Mouse (Mus musculus) heart, postnatal 36 days (tissue): ENCODE results near the gene Slc36a3. TPM values are rescaled to one million over a fixed set of nuclear protein-coding genes. Genes with fewer than 3 reads are reported as not detected.

ENCODE experiments used
- DNase-seq, 2 experiments: peaks; one replicate each; pipeline ENCODE4 v3.0.0; 2021 to 2022
- intact Hi-C: fragments of 180-260 bp; cut with DNase I; formaldehyde crosslinking; loops from one replicate; pipeline ENCODE4 v1.15.1; 2025
- total RNA-seq, 2 experiments: library from RNA; stranded (reverse); gene quantifications; 2 replicates each; pipeline ENCODE4 v1.2.3; 2021

Gene Slc36a3
- total RNA-seq, result not detected

DNA sequence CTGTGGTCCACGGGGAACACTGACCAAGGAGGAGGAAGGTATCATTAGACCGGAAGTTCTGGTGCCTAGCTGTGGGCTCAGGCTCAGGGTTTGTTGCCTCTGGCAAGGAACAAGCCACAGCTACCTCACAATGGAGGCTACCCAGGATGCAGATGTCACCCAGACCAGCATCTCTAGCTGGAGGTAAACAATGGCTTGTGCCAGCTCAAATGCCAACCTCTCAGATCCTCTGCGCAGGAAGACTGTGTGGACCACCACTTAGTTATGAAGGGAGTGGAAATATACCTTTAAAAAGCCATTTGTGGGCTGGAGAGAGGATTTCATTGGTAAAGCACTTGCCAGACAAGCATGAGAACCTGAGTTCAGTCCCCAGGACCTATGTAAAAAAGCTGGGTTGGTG, at the start of gene Slc36a3:
Gene Slc36a3, minus strand, starts transcription at position 101 of the 400 bp plus-strand sequence.
- intact Hi-C loops, result no loop called here
- DNase-seq, result no peak

DNA sequence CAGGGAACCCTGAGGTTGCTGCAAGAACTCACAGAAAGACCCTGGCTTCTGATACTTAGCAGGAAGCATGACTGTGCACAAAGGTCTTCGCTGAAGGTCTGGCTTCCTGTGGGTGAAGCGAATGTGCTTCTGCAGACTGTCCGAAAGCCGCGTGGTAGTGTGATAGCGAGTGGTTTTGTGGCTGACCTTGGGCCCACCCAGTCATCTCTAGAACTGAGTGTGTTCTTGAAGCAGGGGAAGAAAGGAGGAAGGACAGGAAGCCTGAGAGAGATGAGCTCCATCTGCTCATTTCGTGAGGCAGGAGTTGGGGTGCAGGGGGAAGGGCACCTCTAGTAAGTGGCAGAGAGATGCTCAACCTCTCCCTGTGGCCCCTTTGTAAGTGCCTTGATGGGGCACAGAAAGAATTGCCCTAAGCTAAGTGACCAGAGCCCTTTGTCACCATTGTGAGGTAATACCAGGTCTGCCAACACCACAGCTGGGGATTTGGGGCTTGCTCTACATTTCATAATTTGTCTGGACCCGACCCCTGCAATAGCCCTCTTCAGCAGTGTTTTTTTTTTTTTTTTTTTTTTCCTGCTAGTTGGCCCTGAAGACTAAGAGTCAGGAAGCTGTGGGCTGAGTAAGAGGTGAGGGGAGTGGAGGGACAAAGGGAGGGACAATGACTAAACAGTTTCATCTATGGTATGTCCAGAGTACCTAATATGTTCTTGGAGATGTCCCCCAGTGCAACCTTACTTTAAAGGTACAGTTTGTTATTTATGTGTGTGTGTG, 46.4 kb upstream of the Slc36a3 start:
- no peak for DNase-seq
- intact Hi-C loops, result no loop called here

DNA sequence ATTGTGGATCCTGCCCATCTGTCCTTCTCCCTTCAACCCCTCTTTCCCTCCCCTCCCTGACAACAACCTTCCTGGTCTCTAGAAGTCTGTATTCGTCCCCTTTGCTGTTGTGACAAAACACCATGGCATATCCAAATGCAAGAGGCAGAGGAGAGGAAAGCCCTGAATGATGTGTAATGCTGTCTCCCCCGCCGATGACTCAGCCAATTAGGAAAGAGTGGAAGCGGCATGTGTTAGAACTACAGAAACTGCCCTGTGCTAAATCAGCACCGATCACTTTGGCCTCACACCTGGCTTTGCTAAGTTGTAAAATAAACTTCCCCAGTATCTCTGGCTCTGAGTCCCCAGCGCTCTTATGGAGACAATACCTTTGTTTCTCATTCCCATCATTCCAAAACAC, 45.6 kb upstream of the Slc36a3 start:
- no peak for DNase-seq
- intact Hi-C loops, result no loop called here

DNA sequence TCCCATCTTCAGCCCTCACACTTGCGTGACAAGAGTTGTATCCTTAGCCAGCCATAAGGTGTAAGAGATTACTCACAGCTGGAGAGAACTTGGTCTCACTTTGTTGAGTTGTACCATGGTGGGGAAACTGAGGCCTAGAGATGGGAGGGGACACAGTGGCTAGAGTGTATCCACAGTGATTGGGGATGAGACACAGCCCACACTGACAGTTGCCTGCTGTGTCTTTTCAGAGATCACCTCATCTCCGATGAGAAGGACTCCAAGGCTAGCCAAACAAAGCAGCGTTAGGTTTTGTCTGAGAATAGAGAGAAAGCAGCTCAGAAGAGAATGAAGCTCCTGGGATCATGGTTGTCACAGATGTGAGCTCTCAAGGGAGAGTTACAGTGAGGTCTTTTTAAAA, 38.7 kb upstream of the Slc36a3 start:
- intact Hi-C loops, result no loop called here
- no peak for DNase-seq

DNA sequence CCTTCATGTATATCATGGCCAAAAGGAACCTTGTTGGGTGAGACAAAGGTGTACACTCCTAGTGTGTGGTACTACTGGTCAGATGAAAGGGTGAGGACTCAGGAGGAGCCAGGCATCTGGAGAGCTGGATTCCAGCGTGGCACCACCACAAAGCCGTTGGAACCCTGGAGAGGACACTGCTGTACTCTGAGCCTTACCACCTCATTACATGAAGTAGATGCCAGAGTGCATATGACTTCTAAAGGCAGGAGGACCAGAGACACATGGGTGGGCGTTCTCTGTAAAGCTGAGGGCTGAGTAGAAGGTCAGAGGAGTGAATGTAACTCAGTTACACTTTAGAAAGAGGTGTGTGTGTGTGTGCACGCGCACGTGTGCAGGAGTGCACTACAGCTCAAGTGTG, 36.3 kb upstream of the Slc36a3 start:
- DNase-seq, result no peak
- intact Hi-C loops, result no loop called here

DNA sequence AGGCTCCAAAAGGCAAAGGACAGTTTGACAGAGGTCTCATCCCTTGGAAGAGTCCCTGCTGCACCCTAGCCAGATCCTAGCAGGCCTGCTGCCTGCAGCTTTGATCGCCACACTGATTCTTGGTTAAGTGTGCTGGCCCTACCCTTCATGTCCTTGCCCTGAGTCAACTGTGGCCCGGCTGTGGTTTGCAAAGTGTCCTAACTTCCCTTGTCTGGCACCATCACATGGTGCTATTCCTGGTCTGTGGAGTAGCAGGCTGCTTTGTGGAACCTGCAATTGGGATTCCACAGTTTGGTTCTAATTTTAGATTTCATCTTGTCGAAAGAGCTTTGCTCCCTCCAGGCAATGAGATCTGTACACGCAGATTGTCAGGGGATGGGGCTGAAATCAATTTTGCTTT, 35.8 kb upstream of the Slc36a3 start:
- intact Hi-C loops, result no loop called here
- no peak for DNase-seq

DNA sequence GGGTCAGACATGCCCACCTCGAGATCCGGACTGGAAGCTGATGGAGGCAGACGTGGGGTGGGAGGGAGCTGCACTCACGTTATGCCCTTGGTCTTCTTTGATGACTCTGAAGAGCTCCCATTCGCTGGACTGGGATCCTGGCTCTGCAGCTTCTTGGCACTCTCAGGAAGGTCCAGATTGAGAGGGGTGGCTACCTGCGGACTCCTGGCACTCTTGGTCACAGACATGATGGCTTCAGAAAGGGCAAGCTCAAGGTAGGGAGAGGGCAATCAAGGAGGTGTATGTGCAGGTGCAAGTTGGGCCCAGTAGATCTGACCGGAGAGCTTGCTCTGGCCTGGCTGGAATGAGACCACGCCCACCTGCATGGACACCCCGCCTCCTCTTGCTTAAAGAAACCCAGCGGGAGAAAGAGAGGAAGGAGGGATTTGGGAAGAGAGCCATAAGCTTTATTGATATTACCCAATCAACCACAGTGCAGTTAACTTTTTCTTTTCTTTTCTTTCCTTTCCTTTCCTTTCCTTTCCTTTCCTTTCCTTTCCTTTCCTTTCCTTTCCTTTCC, 33.3 kb upstream of the Slc36a3 start, which contains the start of gene Slc36a2:
Gene Slc36a2, minus strand, starts transcription at position 345 of the 559 bp plus-strand sequence.
- no peak for DNase-seq
- intact Hi-C loops, result no loop called here

DNA sequence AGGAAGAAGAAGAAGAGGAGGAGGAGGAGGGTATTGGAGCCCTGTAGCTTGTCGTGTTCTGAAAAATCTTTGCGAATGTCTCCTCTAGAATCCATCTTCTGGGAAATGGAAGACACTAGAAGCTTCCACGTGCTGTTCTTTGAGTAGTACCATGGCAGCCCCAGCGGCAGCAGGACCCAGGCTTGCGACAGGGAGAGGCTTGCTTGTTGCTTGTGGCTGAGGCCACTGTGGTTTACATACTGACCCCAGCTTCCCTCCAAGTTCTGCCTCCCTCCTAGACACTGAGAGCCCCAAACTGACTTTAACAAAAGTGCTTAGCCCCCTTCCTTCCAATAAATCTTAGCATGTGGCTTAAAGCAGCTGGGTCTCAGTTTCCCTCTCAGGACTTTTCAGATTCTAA, 32.7 kb upstream of the Slc36a3 start:
- no peak for DNase-seq
- intact Hi-C loops, result no loop called here

DNA sequence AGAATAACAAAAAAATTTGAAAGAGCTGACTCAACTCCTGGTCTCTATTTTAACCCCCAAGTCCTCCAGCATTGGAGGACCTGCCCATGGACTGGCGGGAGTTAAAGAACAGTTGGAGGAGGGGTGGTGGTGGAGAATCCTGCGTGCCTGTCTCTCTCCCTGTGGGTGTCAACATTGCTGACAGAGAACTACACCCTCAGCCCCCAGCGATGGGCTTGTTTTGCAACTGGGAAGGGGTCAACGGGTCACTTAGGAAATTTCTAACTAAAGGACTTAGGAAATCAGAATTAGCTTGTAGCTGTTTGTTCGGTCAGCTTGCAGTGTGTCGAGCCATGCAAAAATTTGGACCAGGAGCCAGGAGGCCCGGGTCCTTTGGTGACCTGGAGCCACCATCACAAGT, 31.6 kb upstream of the Slc36a3 start:
- DNase-seq, result no peak
- intact Hi-C loops, result no loop called here

DNA sequence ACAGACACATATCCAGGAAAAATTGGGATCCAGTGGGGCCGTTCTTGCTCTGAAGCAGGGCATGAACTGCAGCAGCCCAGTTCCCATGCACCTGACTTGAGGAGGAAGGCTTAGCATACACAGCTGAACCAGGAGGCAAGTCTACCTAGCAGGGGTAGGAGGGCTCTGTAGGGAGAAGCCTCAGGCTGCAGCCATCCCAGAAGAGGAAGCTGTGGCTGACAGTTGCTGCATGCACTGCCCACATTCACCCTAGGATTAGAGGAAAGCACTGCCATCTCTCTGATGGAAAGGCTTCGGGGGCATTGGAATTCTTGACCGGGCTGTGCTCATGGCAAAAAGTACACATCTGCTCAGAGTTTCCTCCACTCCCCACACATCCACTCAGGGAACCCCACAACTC, 28.3 kb upstream of the Slc36a3 start:
- no peak for DNase-seq
- intact Hi-C loops, result no loop called here

DNA sequence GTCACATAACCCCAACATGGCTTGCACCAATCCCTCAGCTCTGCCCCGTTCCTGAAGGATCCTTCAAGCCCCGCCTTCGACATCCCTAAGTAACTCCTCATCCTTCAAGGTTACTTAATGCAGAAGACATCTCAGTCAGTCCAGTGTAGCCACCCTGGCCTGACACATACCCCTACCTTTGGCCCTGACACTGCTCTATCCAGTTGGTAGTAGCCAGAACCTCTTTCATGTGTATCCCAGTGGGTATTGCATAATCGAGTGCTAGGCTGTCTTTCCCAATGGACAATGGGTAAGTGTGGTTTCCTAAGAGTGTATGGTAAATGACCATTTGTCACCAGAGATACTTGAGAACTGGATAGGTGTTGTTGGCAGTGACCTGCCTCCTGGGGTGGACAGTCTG, 27.3 kb upstream of the Slc36a3 start:
- intact Hi-C loops, result no loop called here
- DNase-seq, result no peak

DNA sequence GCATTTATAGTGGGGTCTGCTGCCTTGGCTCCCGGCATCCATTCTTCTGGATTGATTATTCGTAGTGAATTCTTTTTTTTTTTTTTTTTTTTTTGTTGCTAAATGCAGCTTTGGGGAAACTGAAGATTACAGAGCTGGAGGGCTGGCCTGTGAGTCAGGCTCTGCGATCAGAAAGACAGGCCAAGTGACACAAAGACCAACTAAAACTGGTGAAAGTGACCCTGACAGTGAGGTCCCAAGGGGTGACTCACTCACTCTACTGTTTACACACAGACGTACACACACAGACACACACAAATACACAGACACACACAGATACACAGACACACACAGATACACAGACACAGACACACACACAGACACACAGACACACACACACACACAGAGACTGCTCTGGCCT, 19.0 kb upstream of the Slc36a3 start:
- intact Hi-C loops, result no loop called here
- DNase-seq, result no peak

DNA sequence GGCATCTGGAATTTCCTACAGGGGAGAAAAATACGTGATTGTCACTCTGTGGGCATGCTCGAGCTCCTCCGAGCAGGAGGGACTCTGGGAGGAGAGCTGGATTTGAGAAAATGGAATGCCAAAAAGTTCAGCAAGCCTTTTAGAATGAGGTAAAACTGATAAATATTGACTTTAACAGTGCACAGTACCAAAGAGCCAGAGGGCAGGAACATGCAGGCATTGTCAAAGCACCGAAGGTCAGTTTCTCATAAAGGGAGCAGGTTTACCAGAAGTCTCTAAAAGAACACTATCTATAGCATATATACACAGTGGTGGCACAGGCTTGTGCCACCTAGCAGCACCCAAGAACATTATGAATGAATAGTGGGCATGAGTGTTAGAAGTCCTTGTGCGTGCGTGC, 17.4 kb upstream of the Slc36a3 start:
- intact Hi-C loops, result no loop called here
- DNase-seq, result no peak

DNA sequence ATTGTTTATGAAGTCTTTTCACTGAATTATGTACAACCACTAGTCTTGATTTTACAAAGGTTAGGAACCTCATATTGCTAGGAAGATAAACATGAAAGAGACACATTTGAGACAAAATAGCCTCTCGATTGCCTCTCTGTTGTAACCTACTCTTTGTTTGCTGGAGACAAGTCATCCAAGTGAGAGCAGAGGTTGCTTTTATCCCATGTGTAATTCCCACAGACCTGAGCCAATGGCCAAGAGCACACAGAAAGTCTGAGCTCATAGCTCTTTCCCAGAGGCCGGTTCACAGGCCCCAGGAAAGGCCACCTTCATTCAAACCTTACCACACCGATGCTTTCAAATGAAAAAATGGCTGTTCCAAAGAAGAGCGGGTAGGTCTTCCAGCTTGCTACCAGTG, 17.0 kb upstream of the Slc36a3 start:
- intact Hi-C loops, result no loop called here
- DNase-seq, result no peak

DNA sequence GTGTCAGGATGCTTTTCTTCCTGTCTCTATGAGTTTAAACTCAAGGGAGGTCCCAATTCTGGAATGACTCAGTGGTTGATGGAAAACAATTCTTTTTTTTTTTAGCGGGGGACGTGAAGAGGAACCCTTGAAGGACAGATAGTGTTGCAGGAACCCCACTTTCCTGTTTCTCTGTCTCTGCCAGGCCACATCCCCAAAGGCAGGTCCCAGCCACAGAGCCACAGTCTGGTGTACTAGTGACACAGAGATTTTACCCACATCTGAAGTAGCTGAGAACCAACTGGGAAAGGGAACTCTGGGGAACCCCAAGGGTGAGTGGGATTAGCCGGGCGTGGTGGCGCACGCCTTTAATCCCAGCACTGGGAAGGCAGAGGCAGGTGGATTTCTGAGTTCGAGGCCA, 14.2 kb upstream of the Slc36a3 start:
- intact Hi-C loops, result no loop called here
- no peak for DNase-seq

DNA sequence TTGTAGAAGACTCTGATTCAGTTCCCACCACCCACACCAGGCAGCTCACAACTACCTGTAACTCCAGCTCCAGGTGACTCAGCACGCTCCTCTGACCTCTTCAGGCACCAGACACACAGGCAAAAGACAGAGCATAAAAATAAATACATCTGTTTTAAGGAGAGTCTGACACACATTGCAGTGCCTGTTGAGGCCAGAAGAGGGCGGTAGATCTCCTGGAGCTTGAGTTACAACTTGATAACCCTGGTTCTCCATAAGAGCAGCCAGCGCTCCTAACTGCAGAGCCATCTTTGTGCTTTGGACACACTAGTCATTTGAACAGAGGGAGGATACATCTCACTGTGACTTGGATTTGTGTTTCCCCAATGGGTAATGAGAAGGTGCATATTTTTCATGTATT, 13.2 kb upstream of the Slc36a3 start:
- intact Hi-C loops, result no loop called here
- DNase-seq, result peak; percentile 17 to 40

DNA sequence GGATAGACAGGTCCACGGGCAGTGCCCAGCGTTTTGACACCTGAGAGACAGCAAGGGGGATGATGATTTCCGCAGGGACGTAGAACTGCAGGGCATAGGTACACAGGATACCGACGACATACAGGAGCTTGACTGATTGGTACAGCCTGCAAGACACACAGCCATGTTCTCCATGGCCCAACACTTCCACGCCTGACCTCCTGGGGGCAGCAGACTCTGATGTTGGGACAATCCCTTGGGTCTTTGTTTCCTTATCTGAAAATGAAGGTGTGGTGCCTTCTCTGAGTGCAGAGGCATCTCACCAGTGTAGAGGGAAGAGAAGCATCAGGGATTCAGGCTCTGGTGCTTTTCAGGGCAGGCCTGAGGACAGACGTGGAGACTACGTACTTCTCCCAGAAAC, 11.2 kb upstream of the Slc36a3 start:
- DNase-seq, result peak in 1 of 2 experiments; percentile 47
- intact Hi-C loops, result no loop called here

DNA sequence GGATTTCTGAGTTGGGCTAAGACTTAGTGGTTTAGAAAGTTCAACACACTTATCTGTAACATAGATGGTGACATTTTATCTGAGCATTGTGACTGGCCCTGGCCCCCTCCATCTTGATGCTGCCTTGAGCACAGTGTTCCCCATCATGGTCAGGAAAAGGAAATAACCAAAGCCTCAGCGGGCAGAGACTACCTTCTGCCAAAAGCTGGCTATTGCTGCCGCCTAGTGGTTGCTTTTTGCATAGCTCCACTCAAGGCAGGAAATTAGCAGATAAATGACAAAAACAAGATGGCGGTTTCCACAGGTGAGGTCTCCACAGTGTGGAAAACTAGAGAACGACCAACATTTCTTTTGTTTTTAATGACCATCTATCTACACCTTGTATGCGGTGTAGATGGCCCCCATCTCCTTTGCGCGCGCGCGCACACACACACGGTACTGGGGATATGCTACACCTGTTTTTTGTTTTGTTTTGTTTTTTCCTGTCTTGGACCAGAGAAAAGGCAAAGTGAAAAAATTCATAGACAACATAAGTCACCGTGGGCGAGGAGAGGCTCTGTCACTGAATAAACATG, 7.4 kb upstream of the Slc36a3 start:
- intact Hi-C loops, result loop anchor here (2.0 to 5.0 kb wide), 2 partner anchors 72 to 162 kb away; no protein-coding TSS in a partner anchor
- peak; percentile 81 to 86 for DNase-seq

DNA sequence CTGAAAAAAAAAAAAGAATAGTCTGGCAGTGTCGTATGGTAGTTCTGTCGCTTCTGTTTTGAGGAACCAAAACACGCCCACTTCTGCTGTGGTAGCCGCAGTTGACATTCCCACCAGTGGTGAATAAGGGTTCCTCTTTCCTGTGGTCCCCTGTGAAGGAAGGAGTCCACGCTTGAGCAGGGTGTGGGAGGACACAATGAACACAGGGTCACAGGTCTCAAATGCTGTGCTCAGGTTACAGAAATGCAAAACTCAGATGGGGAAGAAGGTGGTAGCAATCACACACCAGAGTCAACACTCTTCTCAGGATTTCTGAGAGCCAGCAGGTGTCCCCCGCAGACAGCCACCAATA, 3.5 kb upstream of the Slc36a3 start:
- intact Hi-C loops, result loop anchor here (5.0 kb wide), 1 partner anchor 158 kb away; no protein-coding TSS in a partner anchor
- peak in 1 of 2 experiments; percentile 9 for DNase-seq

DNA sequence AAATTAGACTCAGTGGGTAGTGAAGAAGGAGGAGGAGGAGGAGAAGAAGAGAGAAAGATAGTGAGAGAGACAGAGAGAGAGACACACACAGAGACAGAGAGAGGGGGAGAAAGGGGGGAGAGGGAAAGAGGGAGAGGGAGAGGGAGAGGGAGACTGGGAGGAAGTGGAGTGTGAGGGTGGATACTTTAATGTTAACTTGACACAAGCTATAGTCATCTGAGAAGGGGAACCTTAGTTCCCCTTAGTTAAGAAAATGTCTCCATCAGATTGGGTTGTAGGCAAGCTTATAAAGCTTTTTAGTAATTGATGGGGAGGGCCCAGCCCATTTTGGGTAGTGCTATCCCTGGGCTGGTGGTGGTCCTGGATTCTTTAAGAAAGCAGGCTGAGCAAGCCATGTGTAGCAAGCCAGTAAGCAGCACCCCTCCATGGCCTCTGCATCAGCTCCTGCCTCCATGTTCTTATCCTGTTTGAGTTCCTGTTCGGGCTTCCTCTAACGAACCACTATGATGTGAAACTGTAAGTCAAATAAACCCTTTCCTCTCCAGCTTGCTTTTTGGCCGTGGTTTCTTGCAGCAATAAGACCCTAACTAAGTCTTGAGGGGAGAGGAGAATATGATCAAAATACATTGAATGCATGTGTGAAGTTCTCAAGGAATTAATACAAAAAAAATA, 3.0 kb upstream of the Slc36a3 start:
- DNase-seq, result peak in 1 of 2 experiments; percentile 13
- intact Hi-C loops, result loop anchor here (5.0 kb wide), 1 partner anchor 157 kb away; no protein-coding TSS in a partner anchor

DNA sequence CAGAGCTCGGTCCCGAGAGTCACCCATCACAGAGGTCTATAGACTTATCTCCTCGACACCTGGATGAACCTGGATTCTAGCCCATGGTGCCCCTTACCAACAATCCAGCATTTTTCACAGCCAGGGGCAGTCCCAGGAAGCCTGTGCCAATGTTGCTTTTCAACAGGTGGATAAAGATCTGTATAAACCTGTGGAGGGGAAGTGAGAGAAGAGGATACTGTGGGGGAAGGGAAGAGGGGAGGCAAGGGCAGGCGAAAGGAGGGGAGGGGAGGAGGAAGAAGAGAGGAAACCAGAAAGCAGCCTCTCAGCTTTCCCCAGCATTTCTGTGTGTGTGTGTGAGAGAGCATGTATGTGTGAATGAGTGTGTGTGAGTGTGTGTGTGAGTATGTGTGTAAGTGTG, 3.0 kb downstream of the Slc36a3 start:
- intact Hi-C loops, result no loop called here

DNA sequence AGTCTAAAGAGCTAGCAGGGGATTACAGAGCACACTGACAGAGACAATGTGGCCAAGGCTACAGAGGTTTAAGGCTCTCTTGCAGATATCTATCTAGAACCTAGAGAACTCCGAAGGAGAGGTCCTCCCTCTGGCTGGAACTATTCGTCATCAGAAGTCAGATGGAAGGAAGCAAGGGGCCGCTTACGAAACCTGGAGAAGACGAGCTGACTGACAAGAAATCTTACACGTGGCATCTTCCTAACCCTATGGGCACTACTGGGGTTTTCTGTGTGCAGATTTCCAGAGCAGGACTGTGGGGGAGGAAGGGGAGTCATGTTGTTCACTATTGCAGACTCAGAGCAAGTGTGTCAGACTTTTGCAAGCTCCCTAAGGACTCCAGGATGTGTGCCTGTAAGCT, 4.1 kb downstream of the Slc36a3 start:
- no peak for DNase-seq
- intact Hi-C loops, result no loop called here

More for the DNA sequence above, 3.0 kb downstream of the Slc36a3 start:
- DNase-seq, result no peak
